Mouse (Mus musculus) heart, embryonic 12.5 days (tissue): Measurements from ENCODE around the gene Arid3b. TPM values are rescaled to one million over a fixed set of nuclear protein-coding genes. Genes with fewer than 3 reads are reported as not detected.
A peak's percentile ranks its signal among the peaks of the same experiment; 100 is the strongest.

Source experiments
- ATAC-seq: fragments of 200-750 bp; cut with Nextera tagmentation; 2 replicates; pipeline ENCODE4 v1.8.0; 2017; ENCODE audit warnings: moderate TSS enrichment, moderate library complexity; ENCODE audit not compliant: insufficient number of reproducible peaks, low FRiP score
- H3K27ac ChIP-seq: fragments of 300-500 bp; sonication (generic); 2 replicates; pipeline ENCODE4 v1.5.1; 2016; ENCODE audit warnings: mild to moderate bottlenecking, moderate library complexity; ENCODE audit not compliant: poor library complexity, severe bottlenecking
- H3K27me3 ChIP-seq: fragments of 300-500 bp; sonication (generic); replicated peaks from 2 replicates; pipeline ENCODE4 v1.6.1; 2016; ENCODE audit warnings: mild to moderate bottlenecking, moderate library complexity
- H3K36me3 ChIP-seq: fragments of 300-500 bp; sonication (generic); 2 replicates; pipeline ENCODE4 v1.6.1; 2016; ENCODE audit warnings: mild to moderate bottlenecking, moderate library complexity
- H3K4me1 ChIP-seq: fragments of 300-500 bp; sonication (generic); replicated peaks from 2 replicates; pipeline ENCODE4 v1.6.1; 2016; ENCODE audit warnings: mild to moderate bottlenecking
- H3K4me2 ChIP-seq: fragments of 300-500 bp; sonication (generic); 2 replicates; pipeline ENCODE4 v1.6.1; 2016; ENCODE audit warnings: mild to moderate bottlenecking, moderate library complexity
- H3K4me3 ChIP-seq: fragments of 300-500 bp; sonication (generic); 2 replicates; pipeline ENCODE4 v1.5.1; 2016; ENCODE audit warnings: mild to moderate bottlenecking
- H3K9ac ChIP-seq: fragments of 300-500 bp; sonication (generic); 2 replicates; pipeline ENCODE4 v1.6.1; 2016; ENCODE audit warnings: mild to moderate bottlenecking, moderate library complexity
- H3K9me3 ChIP-seq: fragments of 300-500 bp; sonication (generic); replicated peaks from 2 replicates; pipeline ENCODE4 v1.6.1; 2016; ENCODE audit warnings: mild to moderate bottlenecking, moderate library complexity
- WGBS: fragments of 180-500 bp; shearing (Covaris S2); methylation state at CpG from one replicate; pipeline ENCODE4 v1.1.7; 2016; 5-methylcytosine and 5-hydroxymethylcytosine counted together
- polyA plus RNA-seq: library from polyadenylated mRNA; unstranded; fragments of >200 nt; fragmentation: Nextera tagmentation; extraction: Ambion mirVana; gene quantifications from 2 replicates; pipeline ENCODE4 v1.2.1, GENCODE M21; 2016

Gene Arid3b
- polyA plus RNA-seq, 1 experiment from 2014 or later = 27.0 TPM

GRCm38 (mm10) chr9:57864336-57864735 is 27.7 kb upstream of the Arid3b start:
- H3K27me3 ChIP-seq = no peaks in the 10 kb centered on the region
- no peaks in the 10 kb centered on the region for H3K9me3 ChIP-seq
- no peak overlapping the region for H3K4me2 ChIP-seq
- H3K4me3 ChIP-seq = no peak overlapping the region
- ATAC-seq = no peak
- no peaks in the 10 kb centered on the region for H3K4me1 ChIP-seq
- H3K36me3 ChIP-seq = no peaks in the 10 kb centered on the region
- no peak overlapping the region for H3K27ac ChIP-seq
- H3K9ac ChIP-seq = no peak overlapping the region

GRCm38 (mm10) chr9:57861951-57862471 is 25.4 kb upstream of the Arid3b start:
- Histone ChIP-seq H3K27ac (no peak overlapping the region), H3K9me3 (no peaks in the 10 kb centered on the region), H3K4me2 (no peak overlapping the region), H3K4me3 (no peak overlapping the region), H3K36me3 (no peaks in the 10 kb centered on the region), H3K4me1 (no peaks in the 10 kb centered on the region), H3K9ac (no peak overlapping the region), H3K27me3 (no peaks in the 10 kb centered on the region)
- no peak for ATAC-seq
- 47% methylated on average over 9 of the region's 9 CpGs for WGBS

- Histone ChIP-seq H3K4me1 (no peaks in the 10 kb centered on the region), H3K27ac (no peak overlapping the region), H3K4me3 (no peak overlapping the region), H3K27me3 (no peaks in the 10 kb centered on the region), H3K36me3 (no peaks in the 10 kb centered on the region), H3K9ac (no peak overlapping the region), H3K9me3 (no peaks in the 10 kb centered on the region), H3K4me2 (no peak overlapping the region)
- ATAC-seq = no peak
- 62% methylated on average over 2 of the region's 2 CpGs for WGBS
These were observed 19.9 kb upstream of the Arid3b start for GRCm38 (mm10) chr9:57856456-57856855.

- Histone ChIP-seq H3K4me3 (no peak overlapping the region), H3K9ac (no peak overlapping the region), H3K4me2 (no peak overlapping the region), H3K4me1 (peaks cover 5% of the 10 kb centered on the region), H3K9me3 (no peaks in the 10 kb centered on the region), H3K36me3 (no peaks in the 10 kb centered on the region), H3K27ac (no peak overlapping the region), H3K27me3 (no peaks in the 10 kb centered on the region)
- no peak for ATAC-seq
These were observed 17.7 kb upstream of the Arid3b start for GRCm38 (mm10) chr9:57854280-57854679.

GRCm38 (mm10) chr9:57839032-57839431 is 2.4 kb upstream of the Arid3b start:
- no peak for ATAC-seq
- 19% methylated on average over 2 of the region's 2 CpGs for WGBS
- H3K4me1 ChIP-seq = peaks cover 22% of the 10 kb centered on the region
- H3K27ac ChIP-seq = peak overlapping the region; percentile 43
- H3K9me3 ChIP-seq = no peaks in the 10 kb centered on the region
- no peak overlapping the region for H3K9ac ChIP-seq
- no peaks in the 10 kb centered on the region for H3K36me3 ChIP-seq
- H3K4me2 ChIP-seq = no peak overlapping the region
- H3K27me3 ChIP-seq = no peaks in the 10 kb centered on the region
- H3K4me3 ChIP-seq = no peak overlapping the region

GRCm38 (mm10) chr9:57835841-57836514 is 615 bp downstream of the Arid3b start:
- H3K4me3 ChIP-seq = peak overlapping the region; percentile 81
- no peaks in the 10 kb centered on the region for H3K9me3 ChIP-seq
- H3K36me3 ChIP-seq = no peaks in the 10 kb centered on the region
- H3K4me1 ChIP-seq = peaks cover 43% of the 10 kb centered on the region
- peak overlapping the region; percentile 73 for H3K4me2 ChIP-seq
- peak overlapping the region; percentile 81 for H3K9ac ChIP-seq
- WGBS = under 1% methylated on average over 22 of the region's 22 CpGs
- H3K27me3 ChIP-seq = no peaks in the 10 kb centered on the region
- H3K27ac ChIP-seq = peak overlapping the region; percentile 78
- ATAC-seq = no peak

GRCm38 (mm10) chr9:57834629-57835417 is 1.8 kb downstream of the Arid3b start:
- Histone ChIP-seq H3K27me3 (no peaks in the 10 kb centered on the region), H3K4me2 (peak overlapping the region; percentile 73), H3K9me3 (no peaks in the 10 kb centered on the region), H3K4me1 (peaks cover 55% of the 10 kb centered on the region), H3K4me3 (peak overlapping the region; percentile 81), H3K27ac (no peak overlapping the region), H3K9ac (peak overlapping the region; percentile 59), H3K36me3 (no peaks in the 10 kb centered on the region)
- no peak for ATAC-seq
- 21% methylated on average over 11 of the region's 11 CpGs for WGBS

GRCm38 (mm10) chr9:57833762-57834471 is 2.7 kb downstream of the Arid3b start:
- Histone ChIP-seq H3K36me3 (no peaks in the 10 kb centered on the region), H3K9me3 (no peaks in the 10 kb centered on the region), H3K4me1 (peaks cover 60% of the 10 kb centered on the region), H3K4me2 (peak overlapping the region; percentile 73), H3K27me3 (no peaks in the 10 kb centered on the region), H3K9ac (no peak overlapping the region), H3K4me3 (no peak overlapping the region), H3K27ac (no peak overlapping the region)
- ATAC-seq = no peak
- WGBS = 55% methylated on average over 9 of the region's 9 CpGs

GRCm38 (mm10) chr9:57831267-57832082 is 5.1 kb downstream of the Arid3b start:
- Histone ChIP-seq H3K27me3 (no peaks in the 10 kb centered on the region), H3K27ac (peak overlapping the region; percentile 79), H3K36me3 (0 out of 2 replicates have a peak, but pooled peaks cover 1% of the 10 kb centered on the region), H3K4me3 (peak overlapping the region; percentile 34), H3K9me3 (no peaks in the 10 kb centered on the region), H3K9ac (no peak overlapping the region), H3K4me1 (peaks cover 73% of the 10 kb centered on the region), H3K4me2 (peak overlapping the region; percentile 64)
- peak; percentile 95 for ATAC-seq
- WGBS = 9% methylated on average over 24 of the region's 24 CpGs

GRCm38 (mm10) chr9:57829812-57830557 is 6.6 kb downstream of the Arid3b start:
- Histone ChIP-seq H3K4me2 (peak overlapping the region; percentile 64; the same call in 1 of the 2 replicates), H3K27me3 (no peaks in the 10 kb centered on the region), H3K36me3 (0 out of 2 replicates have a peak, but pooled peaks cover 3% of the 10 kb centered on the region), H3K27ac (no peak overlapping the region), H3K9ac (no peak overlapping the region), H3K4me3 (no peak overlapping the region), H3K9me3 (no peaks in the 10 kb centered on the region), H3K4me1 (peaks cover 72% of the 10 kb centered on the region)
- WGBS = 67% methylated on average over 6 of the region's 6 CpGs
- ATAC-seq = no peak
